Mouse (Mus musculus) heart, postnatal 0 days (tissue): Measurements from ENCODE around the gene Pga5.

Experiments used
- CTCF ChIP-seq: IDR thresholded peaks from 2 replicates; pipeline ENCODE4 v1.5.1; 2016; ENCODE audit warnings: antibody characterized with exemption, control low read depth, low read depth
- EP300 ChIP-seq: IDR thresholded peaks from 2 replicates; pipeline ENCODE4 v1.6.1; 2016; ENCODE audit warnings: antibody characterized with exemption, low read depth

DNA sequence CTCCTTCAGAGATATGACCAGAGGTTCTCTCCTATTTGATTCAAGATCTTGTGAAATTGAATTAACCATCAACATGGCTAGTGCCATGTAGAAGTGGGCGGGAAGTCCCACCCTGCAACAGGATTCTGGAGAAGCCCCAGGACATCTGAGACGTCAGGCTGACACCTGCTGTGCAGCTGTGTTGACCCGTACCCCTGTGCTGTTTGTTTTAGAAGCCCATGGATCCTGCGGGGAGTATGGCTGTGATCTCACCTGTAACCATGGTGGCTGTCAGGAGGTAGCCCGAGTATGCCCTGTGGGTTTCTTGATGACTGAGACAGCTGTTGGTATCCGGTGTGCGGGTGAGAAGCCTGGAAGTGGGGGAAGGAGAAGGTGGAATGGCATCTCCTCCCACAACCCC is 40.0 kb downstream of the Pga5 start:
- TF ChIP-seq CTCF (no peak), EP300 (no peak)
